In genomic region chr7:27302172-27302571, GRCm38 (mm10) we compare ENCODE assay signal across 9 mouse cellular contexts. TPM values are rescaled to one million over a fixed set of nuclear protein-coding genes. Genes with fewer than 3 reads are reported as not detected.
DNase-seq lines count a peak whose midpoint lies in the region; ATAC-seq and TF ChIP-seq lines count a peak whose summit lies in the region.
"Had no signal": no experiment of that assay in that cellular context is flagged by ENCODE, and none has a peak within 500 bp of the region (broad histone marks: within the 10 kb centered on the region; RNA-seq: fewer than 3 reads in every experiment).

No protein-coding gene starts in this region.

- H3K36me3 ChIP-seq in lung, embryonic 14.5 days (ENCODE audit: insufficient read depth): peaks cover 6% of the 10 kb centered on the region; the same call in 1 of the 2 replicates

- DNase-seq in CD4-positive helper T cell, adult 2 months (ENCODE audit: low read depth, low spot score): peak; percentile 58
- peak; percentile 93 for DNase-seq in R1 (ENCODE audit: low read depth, low spot score)
- DNase-seq in cerebellum, postnatal 36 days: peak; percentile 79 to 81
- DNase-seq in heart, adult 8-10 months (ENCODE audit: low spot score): peak; percentile 81
- DNase-seq in kidney, postnatal 14 days: peak; percentile 85
- DNase-seq in lung, embryonic 14.5 days: peak; percentile 93
- peak; percentile 86 for DNase-seq in retina, postnatal 1 day

- H3K27ac ChIP-seq in lung, embryonic 14.5 days (ENCODE audit: low read depth): no peak overlapping the region
- H3K27ac ChIP-seq: heart, embryonic 13.5 days had no signal

- H3K9ac ChIP-seq in lung, embryonic 14.5 days: no peak overlapping the region
- H3K9ac ChIP-seq: heart, embryonic 13.5 days had no signal

- peak; percentile 98 for TF ChIP-seq CTCF in lung, embryonic 14.5 days (IDR thresholded peaks at IDR 0.05; ENCODE audit: low read depth)

- H3K9me3 ChIP-seq in lung, embryonic 14.5 days (ENCODE audit: low read depth, low read length): no peaks in the 10 kb centered on the region
- H3K9me3 ChIP-seq: heart, embryonic 13.5 days had no signal

- peak; percentile 68 for ATAC-seq in lung, embryonic 14.5 days (ENCODE audit: insufficient read depth)
- no peak for ATAC-seq in erythroid progenitor cell, adult 5-6 weeks (replicated peaks; ENCODE audit: low FRiP score, poor library complexity, severe bottlenecking)

- no peak overlapping the region for H3K4me2 ChIP-seq in lung, embryonic 14.5 days
- H3K4me2 ChIP-seq: heart, embryonic 13.5 days had no signal

- 8% methylated on average over 11 of the region's 11 CpGs for WGBS in lung, embryonic 14.5 days

- peaks cover 3% of the 10 kb centered on the region; the same call in 1 of the 2 replicates for H3K4me1 ChIP-seq in lung, embryonic 14.5 days (ENCODE audit: insufficient read depth)
- H3K4me1 ChIP-seq: heart, embryonic 13.5 days had no signal

- no peaks in the 10 kb centered on the region for H3K27me3 ChIP-seq in lung, embryonic 14.5 days (ENCODE audit: insufficient read depth, low read length)

- H3K4me3 ChIP-seq in lung, embryonic 14.5 days (ENCODE audit: low read depth, low read length): no peak overlapping the region
- H3K4me3 ChIP-seq: heart, embryonic 13.5 days had no signal

RNA-seq across cellular contexts. Expression of gene Ltbp4, which starts 35.3 kb away (rescaled TPM):
- total RNA-seq in heart, adult 8-10 months (2022): 100 to 1,000 TPM; 166 to 198 (median 187) TPM
- polyA plus RNA-seq in lung, embryonic 14.5 days (2014; fragmentation: Nextera tagmentation; extraction: Ambion mirVana): 73.5 and 86.0 TPM in 2 replicates
- not detected in 2 replicates for total RNA-seq in erythroid progenitor cell, adult 5-6 weeks (2015; ENCODE audit: low replicate concordance)
- 0.61 TPM in 1 of 2 replicates, not detected in the other for total RNA-seq in erythroid progenitor cell, adult 5-6 weeks (2017; ENCODE audit: low replicate concordance)

RNA-seq across cellular contexts. Expression of gene Numbl, which starts 43.9 kb away (rescaled TPM):
- 1 to 10 TPM; 3.4 to 5.0 (median 4.1) TPM for total RNA-seq in heart, adult 8-10 months (2022)
- 15.2 and 16.2 TPM in 2 replicates for polyA plus RNA-seq in lung, embryonic 14.5 days (2014; fragmentation: Nextera tagmentation; extraction: Ambion mirVana)
- total RNA-seq in erythroid progenitor cell, adult 5-6 weeks (2015; ENCODE audit: low replicate concordance): 0.72 TPM in 1 of 2 replicates, not detected in the other
- under 0.01 and 2.0 TPM in 2 replicates for total RNA-seq in erythroid progenitor cell, adult 5-6 weeks (2017; ENCODE audit: low replicate concordance)

RNA-seq across cellular contexts. Expression of gene Shkbp1, which starts 53.6 kb away (rescaled TPM):
- total RNA-seq in heart, adult 8-10 months (2022): 1 to 10 TPM; 4.8 to 8.0 (median 6.0) TPM
- 45.1 and 53.5 TPM in 2 replicates for polyA plus RNA-seq in lung, embryonic 14.5 days (2014; fragmentation: Nextera tagmentation; extraction: Ambion mirVana)
- 11.5 and 20.5 TPM in 2 replicates for total RNA-seq in erythroid progenitor cell, adult 5-6 weeks (2015; ENCODE audit: low replicate concordance)
- total RNA-seq in erythroid progenitor cell, adult 5-6 weeks (2017; ENCODE audit: low replicate concordance): 4.7 and 5.1 TPM in 2 replicates

RNA-seq across cellular contexts. Expression of gene Gm20479, which starts 55.0 kb away (rescaled TPM):
- not detected for total RNA-seq in heart, adult 8-10 months (2022)
- polyA plus RNA-seq in lung, embryonic 14.5 days (2014; fragmentation: Nextera tagmentation; extraction: Ambion mirVana): 0.73 and 1.6 TPM in 2 replicates
- 8.0 TPM in 1 of 2 replicates, not detected in the other for total RNA-seq in erythroid progenitor cell, adult 5-6 weeks (2015; ENCODE audit: low replicate concordance)
- not detected in 2 replicates for total RNA-seq in erythroid progenitor cell, adult 5-6 weeks (2017; ENCODE audit: low replicate concordance)

Comparison
In these comparisons a context has a peak if more than half of its experiments do, and no peak if none do; other contexts are left out.
1. RNA of gene Ltbp4, which starts 35.3 kb away (total RNA-seq): 166 to 198 TPM in heart, adult 8-10 months; 0.61 TPM in erythroid progenitor cell, adult 5-6 weeks; every median in the first group is over 100 times any median in the second.
2. Peak in every context shown above with its lines, with median percentiles within 50 percentile points of each other: DNase-seq.